Mouse (Mus musculus): ENCODE results near the gene Epop.

GRCm38 (mm10) chr11:97578286-97578685 is 51.2 kb downstream of the Epop start:
- TF ChIP-seq CTCF (IDR thresholded peaks at IDR 0.05; ENCODE audit: borderline replicate concordance, extremely low read depth, insufficient read depth, insufficient read length) (no peak), POLR2A (IDR thresholded peaks at IDR 0.05; ENCODE audit: borderline replicate concordance, extremely low read depth, insufficient read depth, insufficient read length, poor library complexity, severe bottlenecking) (no peak)

All from brain, embryonic 14.5 days (tissue).